Mouse (Mus musculus): Measurements from ENCODE around the gene Ip6k3. TPM values are rescaled to one million over a fixed set of nuclear protein-coding genes. Genes with fewer than 3 reads are reported as not detected.

Gene Ip6k3
- polyA plus RNA-seq, 1 experiment from 2014 or later, result 0.31 TPM

GRCm38 (mm10) chr17:27125185-27125584, 42.4 kb downstream of the Ip6k3 start:
- peak; percentile 83 for DNase-seq (ENCODE audit: low spot score)
- Histone ChIP-seq H3K27me3 (ENCODE audit: insufficient read depth, poor library complexity, severe bottlenecking) (no peaks in the 10 kb centered on the region), H3K36me3 (peaks cover 57% of the 10 kb centered on the region), H3K9me3 (no peaks in the 10 kb centered on the region), H3K4me1 (replicated peaks) (peaks cover 48% of the 10 kb centered on the region), H3K4me3 (no peak overlapping the region), H3K27ac (no peak overlapping the region)
- 31% methylated on average over 12 of the region's 12 CpGs for WGBS

GRCm38 (mm10) chr17:27123813-27124375, 43.7 kb downstream of the Ip6k3 start:
- 78% methylated on average over 7 of the region's 7 CpGs for WGBS
- peaks cover 7% of the 10 kb centered on the region; the same call in 1 of the 2 replicates for H3K27me3 ChIP-seq (ENCODE audit: insufficient read depth, poor library complexity, severe bottlenecking)
- H3K9me3 ChIP-seq, result no peaks in the 10 kb centered on the region
- H3K4me3 ChIP-seq, result no peak overlapping the region
- peaks cover 54% of the 10 kb centered on the region for H3K36me3 ChIP-seq
- no peak for DNase-seq (ENCODE audit: low spot score)
- H3K27ac ChIP-seq, result peak overlapping the region; percentile 26; the same call in 1 of the 2 replicates
- peaks cover 51% of the 10 kb centered on the region for H3K4me1 ChIP-seq (replicated peaks)

DNA sequence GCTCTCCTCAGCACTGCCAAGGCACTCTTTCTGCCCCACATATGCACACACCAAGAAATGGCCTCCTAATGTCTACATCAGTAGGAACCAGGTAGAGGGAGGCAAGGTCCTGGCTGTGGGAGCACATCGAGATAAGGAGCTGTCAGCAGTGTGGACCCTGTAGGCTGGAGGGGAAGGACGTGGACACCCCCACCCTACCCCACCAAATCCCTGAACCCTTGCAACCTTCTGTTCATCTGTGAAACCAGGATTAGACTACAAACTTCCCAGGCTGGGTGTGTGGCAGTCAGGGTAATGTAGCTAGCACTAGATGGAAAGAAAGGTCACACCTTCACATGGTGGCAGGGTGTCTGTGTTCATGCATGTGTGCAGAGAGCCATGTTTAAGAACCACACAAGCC, 44.5 kb downstream of the Ip6k3 start:
- DNase-seq (ENCODE audit: low spot score), result no peak
- Histone ChIP-seq H3K27me3 (ENCODE audit: insufficient read depth, poor library complexity, severe bottlenecking) (peaks cover 7% of the 10 kb centered on the region; the same call in 1 of the 2 replicates), H3K4me1 (replicated peaks) (peaks cover 52% of the 10 kb centered on the region), H3K9me3 (no peaks in the 10 kb centered on the region), H3K36me3 (peaks cover 54% of the 10 kb centered on the region), H3K4me3 (no peak overlapping the region), H3K27ac (no peak overlapping the region)
- WGBS, result 93% methylated on average over 2 of the region's 2 CpGs

GRCm38 (mm10) chr17:27122701-27123100, 44.9 kb downstream of the Ip6k3 start:
- peaks cover 7% of the 10 kb centered on the region; the same call in 1 of the 2 replicates for H3K27me3 ChIP-seq (ENCODE audit: insufficient read depth, poor library complexity, severe bottlenecking)
- DNase-seq (ENCODE audit: low spot score), result no peak
- H3K27ac ChIP-seq, result no peak overlapping the region
- 91% methylated on average over 11 of the region's 11 CpGs for WGBS
- H3K4me1 ChIP-seq (replicated peaks), result peaks cover 50% of the 10 kb centered on the region
- H3K4me3 ChIP-seq, result no peak overlapping the region
- H3K9me3 ChIP-seq, result no peaks in the 10 kb centered on the region
- H3K36me3 ChIP-seq, result peaks cover 54% of the 10 kb centered on the region

GRCm38 (mm10) chr17:27121781-27122180, 45.8 kb downstream of the Ip6k3 start:
- Histone ChIP-seq H3K27me3 (ENCODE audit: insufficient read depth, poor library complexity, severe bottlenecking) (peaks cover 7% of the 10 kb centered on the region; the same call in 1 of the 2 replicates), H3K9me3 (0 out of 2 replicates have a peak, but pooled peaks cover 8% of the 10 kb centered on the region), H3K27ac (no peak overlapping the region), H3K4me1 (replicated peaks) (peaks cover 41% of the 10 kb centered on the region), H3K36me3 (peaks cover 57% of the 10 kb centered on the region), H3K4me3 (no peak overlapping the region)
- no peak for DNase-seq (ENCODE audit: low spot score)
- WGBS, result 69% methylated on average over 7 of the region's 7 CpGs

DNA sequence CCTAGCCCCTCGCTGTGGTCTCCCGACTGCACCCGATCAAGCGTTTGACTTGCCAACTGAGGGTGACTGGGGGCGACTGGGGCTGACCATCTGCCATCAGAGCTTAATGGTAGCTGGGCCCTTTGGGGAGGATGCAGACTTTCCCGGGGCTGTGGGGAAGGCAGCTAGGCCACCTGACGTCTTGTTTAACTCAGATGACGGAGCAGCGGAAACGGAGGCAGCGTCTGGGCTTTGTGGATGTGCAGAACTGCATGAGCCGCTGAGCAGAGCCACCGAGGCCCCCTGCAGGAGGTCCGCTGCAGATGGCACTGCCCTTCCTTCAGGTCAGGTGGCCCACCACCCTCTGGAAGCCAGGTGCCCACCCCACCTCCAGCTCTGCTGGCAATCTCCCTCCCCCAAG, 46.3 kb downstream of the Ip6k3 start:
- DNase-seq (ENCODE audit: low spot score), result no peak
- Histone ChIP-seq H3K4me1 (replicated peaks) (peaks cover 41% of the 10 kb centered on the region), H3K27me3 (ENCODE audit: insufficient read depth, poor library complexity, severe bottlenecking) (peaks cover 7% of the 10 kb centered on the region; the same call in 1 of the 2 replicates), H3K36me3 (peaks cover 57% of the 10 kb centered on the region), H3K4me3 (no peak overlapping the region), H3K27ac (peak overlapping the region; percentile 64), H3K9me3 (0 out of 2 replicates have a peak, but pooled peaks cover 9% of the 10 kb centered on the region)
- 39% methylated on average over 14 of the region's 14 CpGs for WGBS

DNA sequence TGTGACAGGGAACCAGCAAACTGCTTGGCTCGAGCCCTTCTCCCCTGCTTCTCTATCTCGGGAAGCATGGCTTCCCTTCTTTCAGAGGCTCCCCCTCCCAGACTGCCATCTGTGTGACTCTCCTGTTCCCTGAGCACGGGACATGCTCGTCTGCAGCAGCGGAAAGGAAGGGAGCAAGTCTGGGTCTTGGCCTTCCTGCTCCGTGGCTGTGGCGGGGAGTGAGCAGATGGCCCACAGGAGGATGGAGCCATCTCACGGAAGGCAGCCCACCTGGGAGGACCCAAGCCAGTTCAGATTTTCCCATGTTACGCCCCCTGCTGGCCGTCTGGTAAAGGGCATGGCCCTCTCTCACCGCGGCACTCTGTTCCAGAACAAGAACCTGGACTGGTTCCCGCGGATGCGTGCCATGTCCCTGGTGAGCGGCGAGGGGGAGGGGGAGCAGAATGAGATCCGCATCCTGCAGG, 47.0 kb downstream of the Ip6k3 start:
- peak; percentile 76 for DNase-seq (ENCODE audit: low spot score)
- peaks cover 7% of the 10 kb centered on the region; the same call in 1 of the 2 replicates for H3K27me3 ChIP-seq (ENCODE audit: insufficient read depth, poor library complexity, severe bottlenecking)
- peak overlapping the region; percentile 21; the same call in 1 of the 2 replicates for H3K4me3 ChIP-seq
- 0 out of 2 replicates have a peak, but pooled peaks cover 9% of the 10 kb centered on the region for H3K9me3 ChIP-seq
- peaks cover 54% of the 10 kb centered on the region for H3K36me3 ChIP-seq
- 7% methylated on average over 18 of the region's 18 CpGs for WGBS
- peaks cover 46% of the 10 kb centered on the region for H3K4me1 ChIP-seq (replicated peaks)
- peak overlapping the region; percentile 64 for H3K27ac ChIP-seq

DNA sequence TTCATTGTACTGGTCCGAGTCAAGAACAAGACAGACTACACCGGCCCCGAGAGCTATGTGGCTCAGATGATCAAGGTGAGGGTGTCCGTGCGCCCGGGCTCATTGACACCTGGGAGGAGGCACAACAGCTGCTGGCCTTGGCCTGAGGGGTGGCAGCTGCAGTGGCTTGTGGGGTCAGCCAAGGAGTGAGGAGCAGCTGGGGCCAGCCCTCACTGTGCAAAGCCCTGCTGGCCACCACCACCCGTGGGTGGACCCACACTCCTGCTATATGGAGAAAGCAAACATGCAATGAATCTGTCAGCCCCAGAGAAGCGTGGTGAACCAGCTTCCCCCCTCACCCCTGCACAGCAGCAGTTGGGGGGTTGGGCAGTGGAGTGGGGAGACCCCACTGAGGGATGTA, 47.6 kb downstream of the Ip6k3 start:
- Histone ChIP-seq H3K27ac (peak overlapping the region; percentile 69), H3K9me3 (0 out of 2 replicates have a peak, but pooled peaks cover 9% of the 10 kb centered on the region), H3K4me1 (replicated peaks) (peaks cover 48% of the 10 kb centered on the region), H3K36me3 (peaks cover 47% of the 10 kb centered on the region), H3K4me3 (no peak overlapping the region), H3K27me3 (ENCODE audit: insufficient read depth, poor library complexity, severe bottlenecking) (peaks cover 7% of the 10 kb centered on the region; the same call in 1 of the 2 replicates)
- DNase-seq (ENCODE audit: low spot score), result no peak
- 66% methylated on average over 8 of the region's 8 CpGs for WGBS

GRCm38 (mm10) chr17:27119540-27119895, 48.1 kb downstream of the Ip6k3 start:
- Histone ChIP-seq H3K27me3 (ENCODE audit: insufficient read depth, poor library complexity, severe bottlenecking) (peaks cover 7% of the 10 kb centered on the region; the same call in 1 of the 2 replicates), H3K36me3 (peaks cover 46% of the 10 kb centered on the region), H3K9me3 (0 out of 2 replicates have a peak, but pooled peaks cover 9% of the 10 kb centered on the region), H3K4me1 (replicated peaks) (peaks cover 51% of the 10 kb centered on the region), H3K4me3 (no peak overlapping the region), H3K27ac (no peak overlapping the region)
- DNase-seq (ENCODE audit: low spot score), result no peak
- 66% methylated on average over 4 of the region's 4 CpGs for WGBS

- no peak overlapping the region for H3K4me3 ChIP-seq
- H3K4me1 ChIP-seq (replicated peaks), result peaks cover 48% of the 10 kb centered on the region
- H3K9me3 ChIP-seq, result 0 out of 2 replicates have a peak, but pooled peaks cover 9% of the 10 kb centered on the region
- no peak for DNase-seq (ENCODE audit: low spot score)
- H3K27me3 ChIP-seq (ENCODE audit: insufficient read depth, poor library complexity, severe bottlenecking), result peaks cover 7% of the 10 kb centered on the region; the same call in 1 of the 2 replicates
- WGBS, result 87% methylated on average over 25 of the region's 25 CpGs
- H3K27ac ChIP-seq, result no peak overlapping the region
- peaks cover 40% of the 10 kb centered on the region for H3K36me3 ChIP-seq
Observed at GRCm38 (mm10) chr17:27118676-27119539, 48.7 kb downstream of the Ip6k3 start.

GRCm38 (mm10) chr17:27110072-27110471, 57.5 kb downstream of the Ip6k3 start:
- Histone ChIP-seq H3K27ac (peak overlapping the region; percentile 12; the same call in 1 of the 2 replicates), H3K36me3 (0 out of 2 replicates have a peak, but pooled peaks cover 6% of the 10 kb centered on the region), H3K4me3 (no peak overlapping the region), H3K4me1 (replicated peaks) (peaks cover 21% of the 10 kb centered on the region), H3K27me3 (ENCODE audit: insufficient read depth, poor library complexity, severe bottlenecking) (no peaks in the 10 kb centered on the region), H3K9me3 (no peaks in the 10 kb centered on the region)
- WGBS, result 93% methylated on average over 7 of the region's 7 CpGs
- no peak for DNase-seq (ENCODE audit: low spot score)

DNA sequence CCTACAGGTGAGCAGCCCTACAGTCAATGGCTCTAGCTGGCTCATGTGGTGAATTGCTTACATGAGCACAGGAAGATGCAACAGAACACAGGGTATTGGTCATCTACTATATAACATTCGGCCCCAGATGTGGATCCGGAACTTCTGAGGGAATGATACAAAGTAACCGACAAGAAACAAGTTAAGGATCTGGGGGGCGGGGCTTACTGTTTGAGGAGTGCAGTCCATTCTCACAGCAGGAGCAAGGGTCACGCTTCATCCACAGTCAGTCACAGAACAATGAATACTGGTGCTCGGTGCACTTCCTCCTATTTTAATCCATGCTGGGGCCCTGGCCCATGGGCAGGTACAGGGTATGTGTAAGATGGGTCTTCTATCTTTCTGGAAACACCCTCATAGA, 59.7 kb downstream of the Ip6k3 start:
- WGBS, result 73% methylated on average over 6 of the region's 6 CpGs
- Histone ChIP-seq H3K36me3 (0 out of 2 replicates have a peak, but pooled peaks cover 3% of the 10 kb centered on the region), H3K27ac (no peak overlapping the region), H3K4me1 (replicated peaks) (peaks cover 36% of the 10 kb centered on the region), H3K9me3 (no peaks in the 10 kb centered on the region), H3K27me3 (ENCODE audit: insufficient read depth, poor library complexity, severe bottlenecking) (no peaks in the 10 kb centered on the region), H3K4me3 (no peak overlapping the region)
- DNase-seq (ENCODE audit: low spot score), result no peak

All from hindbrain, embryonic 10.5 days (tissue).